Mouse (Mus musculus) gastrocnemius, postnatal 4 days (tissue): ENCODE measurements around the gene Bloc1s1. TPM values are rescaled to one million over a fixed set of nuclear protein-coding genes. Genes with fewer than 3 reads are reported as not detected.

Experiments
- DNase-seq, 2 experiments: peaks; one replicate each; pipeline ENCODE4 v3.0.0; 2021 to 2022; ENCODE audit warnings: low spot score in 2 of 2, mixed read lengths in 2 of 2
- total RNA-seq, 2 experiments: library from RNA; stranded (reverse); gene quantifications; 2 replicates each; pipeline ENCODE4 v1.2.3; 2021

The Bloc1s1 gene
- total RNA-seq, 2 experiments from 2014 or later, result 218 to 231 TPM

GRCm38 (mm10) chr10:128910066-128910841 lies 13.6 kb downstream of the Bloc1s1 start:
- DNase-seq, result peak; percentile 53 to 65

- peak; percentile 89 to 91 for DNase-seq
These were observed 14.2 kb downstream of the Bloc1s1 start for GRCm38 (mm10) chr10:128909567-128910028.

GRCm38 (mm10) chr10:128908778-128909448 lies 14.9 kb downstream of the Bloc1s1 start:
- no peak for DNase-seq

- DNase-seq, result no peak
These were observed 19.0 kb downstream of the Bloc1s1 start for GRCm38 (mm10) chr10:128904812-128905211.

GRCm38 (mm10) chr10:128902409-128902988 lies 21.3 kb downstream of the Bloc1s1 start:
- no peak for DNase-seq

- DNase-seq, result no peak
These were observed 22.4 kb downstream of the Bloc1s1 start for GRCm38 (mm10) chr10:128901409-128901808.

GRCm38 (mm10) chr10:128900698-128901097 lies 23.1 kb downstream of the Bloc1s1 start, which contains the start of gene Cd63:
Cd63 (plus strand) TSS chr10:128900989.
- no peak for DNase-seq

GRCm38 (mm10) chr10:128899759-128900490 lies 23.9 kb downstream of the Bloc1s1 start:
- DNase-seq, result no peak

GRCm38 (mm10) chr10:128897501-128897900 lies 26.3 kb downstream of the Bloc1s1 start:
- no peak for DNase-seq

GRCm38 (mm10) chr10:128896807-128897206 lies 27.0 kb downstream of the Bloc1s1 start:
- no peak for DNase-seq

GRCm38 (mm10) chr10:128895952-128896693 lies 27.7 kb downstream of the Bloc1s1 start:
- peak in 1 of 2 experiments; percentile 22 for DNase-seq

GRCm38 (mm10) chr10:128895437-128895836 lies 28.4 kb downstream of the Bloc1s1 start:
- peak in 1 of 2 experiments; percentile 69 for DNase-seq

- DNase-seq, result no peak
These were observed 31.6 kb downstream of the Bloc1s1 start for GRCm38 (mm10) chr10:128892246-128892645.

- DNase-seq, result peak in 1 of 2 experiments; percentile 67
These were observed 32.3 kb downstream of the Bloc1s1 start, which contains the start of gene Gdf11 for GRCm38 (mm10) chr10:128891296-128892094. Gdf11 (minus strand) TSS chr10:128891718.

GRCm38 (mm10) chr10:128890383-128891295 lies 33.2 kb downstream of the Bloc1s1 start:
- DNase-seq, result no peak

- no peak for DNase-seq
These were observed 34.0 kb downstream of the Bloc1s1 start for GRCm38 (mm10) chr10:128889846-128890245.

GRCm38 (mm10) chr10:128888941-128889827 lies 34.7 kb downstream of the Bloc1s1 start:
- no peak for DNase-seq
